Mouse (Mus musculus): ENCODE results near the gene Diexf. TPM values are rescaled to one million over a fixed set of nuclear protein-coding genes. Genes with fewer than 3 reads are reported as not detected.

The Diexf gene
- polyA plus RNA-seq, 2 experiments from 2014 or later = 6.8 to 7.1 TPM

- ATAC-seq = no peak
Observed at GRCm38 (mm10) chr1:193086111-193086841, 43.8 kb downstream of the Diexf start.

- ATAC-seq = no peak
Observed at GRCm38 (mm10) chr1:193085541-193086020, 44.5 kb downstream of the Diexf start.

- ATAC-seq = no peak
Observed at GRCm38 (mm10) chr1:193084016-193084415, 46.1 kb downstream of the Diexf start.

DNA sequence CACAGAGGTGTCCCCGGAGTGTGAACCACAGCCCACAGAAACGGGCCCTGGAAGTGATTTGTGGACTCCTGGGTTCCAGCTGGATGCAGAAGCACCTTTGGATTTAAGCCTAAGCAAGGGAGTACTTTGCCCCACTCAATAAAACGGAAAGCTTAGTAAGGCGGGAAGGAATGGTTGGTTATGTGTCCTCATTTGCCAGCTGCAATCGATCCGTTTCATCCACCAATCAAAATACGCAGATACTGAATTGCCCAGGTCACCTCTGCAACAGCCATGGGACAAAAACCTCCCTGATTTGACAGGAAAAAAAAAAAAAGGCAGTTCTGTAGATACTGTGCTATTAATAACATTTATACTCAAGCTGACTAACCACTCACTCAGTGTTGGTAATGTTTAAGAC, 47.0 kb downstream of the Diexf start:
- ATAC-seq = no peak

DNA sequence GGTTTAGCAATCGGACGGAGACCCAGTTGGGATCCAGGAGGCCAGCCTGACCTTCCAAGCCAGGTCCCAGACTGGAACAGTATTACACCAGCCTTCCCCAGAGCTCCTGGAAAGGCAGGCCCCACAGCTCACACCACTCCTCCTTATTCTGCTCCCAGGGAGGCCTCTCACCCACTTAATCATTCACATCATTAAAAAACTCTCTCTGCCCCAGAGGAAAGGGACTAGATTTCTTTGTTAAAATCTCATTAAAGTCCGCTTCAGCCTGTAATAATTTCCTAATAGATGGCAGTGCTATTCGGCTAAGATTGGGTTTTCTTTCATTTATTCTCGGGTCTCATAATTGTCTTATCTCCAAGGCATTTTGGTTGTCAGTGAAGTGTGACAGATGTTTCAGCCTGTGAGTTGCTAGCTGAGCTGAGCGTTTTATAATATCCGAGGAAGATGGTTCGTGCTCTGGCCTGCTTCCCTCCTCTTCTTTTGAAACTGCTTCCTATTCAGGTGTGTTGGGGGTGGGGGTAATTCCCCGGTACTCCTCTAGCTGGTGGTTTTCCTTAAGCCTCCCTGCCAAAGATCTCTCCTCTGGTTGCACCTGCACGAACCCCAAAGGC, 47.7 kb downstream of the Diexf start:
- no peak for ATAC-seq

GRCm38 (mm10) chr1:193062618-193063017, 67.5 kb downstream of the Diexf start:
- ATAC-seq = no peak

GRCm38 (mm10) chr1:193060167-193060566, 69.9 kb downstream of the Diexf start:
- no peak for ATAC-seq

- ATAC-seq = no peak
Observed at GRCm38 (mm10) chr1:193059596-193059995, 70.5 kb downstream of the Diexf start.

DNA sequence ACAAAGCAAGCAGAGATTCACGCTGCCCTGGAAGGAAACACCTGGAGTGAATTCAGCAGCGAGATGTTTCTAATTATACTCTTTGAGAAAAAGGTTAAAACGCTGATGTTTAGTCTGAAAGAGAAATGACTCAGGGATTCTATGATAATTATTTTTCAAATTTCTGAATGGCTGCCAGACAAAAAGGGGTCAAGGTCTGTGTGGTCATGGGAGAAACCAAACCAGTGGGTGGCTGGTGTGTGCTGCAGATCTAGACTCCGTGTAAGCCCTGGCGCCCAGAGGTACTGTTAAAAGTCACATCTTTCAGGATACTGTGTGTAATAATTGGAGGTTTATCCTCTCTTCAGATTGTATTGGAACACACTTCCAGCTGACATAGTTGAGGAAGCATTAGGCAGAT, 75.7 kb downstream of the Diexf start:
- ATAC-seq = no peak

GRCm38 (mm10) chr1:193053065-193053464, 77.0 kb downstream of the Diexf start:
- ATAC-seq = no peak

GRCm38 (mm10) chr1:193047616-193048015, 82.5 kb downstream of the Diexf start:
- ATAC-seq = no peak

GRCm38 (mm10) chr1:193042760-193043295, 87.2 kb downstream of the Diexf start:
- ATAC-seq = no peak

Other genes with a start within 250 kb of the Diexf start
- gene Syt14, start 94.5 kb downstream of the Diexf start, polyA plus RNA-seq (2017; shearing (Covaris generic)) = under 1 TPM; 0.12 to 0.25 TPM
- 1 to 10 TPM; 3.5 to 5.9 TPM for gene Irf6, start 22.8 kb upstream of the Diexf start, polyA plus RNA-seq (2017; shearing (Covaris generic))
- 10 to 100 TPM in 1 of 2 experiments, 1 to 10 TPM in 1; 9.8 to 16.4 TPM for gene A130010J15Rik, start 37.8 kb upstream of the Diexf start, polyA plus RNA-seq (2017; shearing (Covaris generic))
- 100 to 1,000 TPM; 269 to 282 TPM for gene Traf3ip3, start 71.4 kb upstream of the Diexf start, polyA plus RNA-seq (2017; shearing (Covaris generic))
- 10 to 100 TPM; 17.1 to 18.9 TPM for gene Lamb3, start 77.4 kb upstream of the Diexf start, polyA plus RNA-seq (2017; shearing (Covaris generic))
- 100 to 1,000 TPM; 194 to 217 TPM for gene Hsd11b1, start 133.8 kb upstream of the Diexf start, polyA plus RNA-seq (2017; shearing (Covaris generic))
- gene G0s2, start 142.9 kb upstream of the Diexf start, polyA plus RNA-seq (2017; shearing (Covaris generic)) = under 1 TPM; 0.61 to 0.78 TPM
- gene Camk1g, start 240.0 kb upstream of the Diexf start, polyA plus RNA-seq (2017; shearing (Covaris generic)) = not detected